Mouse (Mus musculus) myocyte (in vitro differentiated cells): ENCODE data around the gene Dda1.

Source experiments
- POLR2A ChIP-seq: IDR thresholded peaks from one replicate; pipeline ENCODE4 v1.6.1; 2011; ENCODE audit warnings: low read depth, mild to moderate bottlenecking, control low read depth, moderate library complexity; ENCODE audit not compliant: insufficient read length
- POLR2AphosphoS2 ChIP-seq: IDR thresholded peaks from one replicate; pipeline ENCODE4 v1.6.1; 2011; ENCODE audit warnings: low read depth, control low read depth; ENCODE audit not compliant: insufficient read length

- TF ChIP-seq POLR2A (no peak), POLR2AphosphoS2 (peak; percentile 83)
Observed at GRCm38 (mm10) chr8:71497881-71498501, 29.0 kb downstream of the Dda1 start.
